22 mouse cellular contexts compared by ENCODE assay signal in the genomic region with DNA sequence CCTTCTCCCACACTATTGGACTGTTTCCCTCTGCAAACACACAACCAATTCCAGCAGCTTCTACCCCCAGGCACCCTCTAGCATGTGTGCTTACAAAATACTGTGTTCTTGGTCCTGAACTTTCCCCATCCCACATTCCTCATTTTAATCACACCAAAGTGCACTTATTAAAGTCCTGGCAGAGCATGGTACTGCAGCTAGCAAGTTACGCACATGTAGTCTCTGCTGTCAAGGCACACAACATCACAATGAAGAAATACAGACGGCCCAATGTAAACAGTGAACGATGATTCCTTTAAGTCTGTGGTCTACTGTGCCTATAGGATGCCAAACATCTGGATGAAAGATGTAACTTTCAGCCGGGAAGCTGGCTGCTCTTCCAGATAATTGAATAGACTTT.
DNase-seq lines count a peak whose midpoint lies in the region; ATAC-seq and TF ChIP-seq lines count a peak whose summit lies in the region.
"Had no signal": no experiment of that assay in that cellular context is flagged by ENCODE, and none has a peak within 500 bp of the region (broad histone marks: within the 10 kb centered on the region; RNA-seq: fewer than 3 reads in every experiment).

No protein-coding gene starts in this region.

- H3K4me2 ChIP-seq in embryonic facial prominence, embryonic 11.5 days (ENCODE audit: low read depth, low read length): no peak overlapping the region
- no peak overlapping the region for H3K4me2 ChIP-seq in lung, embryonic 14.5 days
- no peak overlapping the region for H3K4me2 ChIP-seq in embryonic facial prominence, embryonic 13.5 days
- no peak overlapping the region for H3K4me2 ChIP-seq in limb, embryonic 14.5 days (replicated peaks; ENCODE audit: low read depth, low read length, severe bottlenecking)
- H3K4me2 ChIP-seq in hindbrain, embryonic 13.5 days: no peak overlapping the region
- H3K4me2 ChIP-seq: midbrain, embryonic 11.5 days had no signal

- H3K36me3 ChIP-seq in embryonic facial prominence, embryonic 11.5 days (replicated peaks; ENCODE audit: control insufficient read depth, insufficient read depth, low read depth, low read length): no peaks in the 10 kb centered on the region
- no peaks in the 10 kb centered on the region for H3K36me3 ChIP-seq in embryonic facial prominence, embryonic 10.5 days (replicated peaks)
- no peaks in the 10 kb centered on the region for H3K36me3 ChIP-seq in lung, embryonic 14.5 days (ENCODE audit: insufficient read depth)
- no peaks in the 10 kb centered on the region for H3K36me3 ChIP-seq in embryonic facial prominence, embryonic 13.5 days
- H3K36me3 ChIP-seq in limb, embryonic 14.5 days (ENCODE audit: control insufficient read depth, insufficient read depth, low read length): no peaks in the 10 kb centered on the region
- H3K36me3 ChIP-seq in hindbrain, embryonic 13.5 days: no peaks in the 10 kb centered on the region

- H3K4me3 ChIP-seq in embryonic facial prominence, embryonic 11.5 days (ENCODE audit: low read depth, low read length): no peak overlapping the region
- H3K4me3 ChIP-seq in embryonic facial prominence, embryonic 10.5 days: no peak overlapping the region
- H3K4me3 ChIP-seq in lung, embryonic 14.5 days (ENCODE audit: low read depth, low read length): no peak overlapping the region
- no peak overlapping the region for H3K4me3 ChIP-seq in embryonic facial prominence, embryonic 13.5 days
- no peak overlapping the region for H3K4me3 ChIP-seq in limb, embryonic 14.5 days (replicated peaks; ENCODE audit: low read length)
- H3K4me3 ChIP-seq in hindbrain, embryonic 13.5 days: no peak overlapping the region
- H3K4me3 ChIP-seq: gastrocnemius, adult 2 months; heart, adult 2 months; left cerebral cortex, adult 2 months had no signal

- peak; percentile 70 for DNase-seq in embryonic facial prominence, embryonic 11.5 days (ENCODE audit: low spot score)
- DNase-seq in embryonic facial prominence, embryonic 10.5 days (ENCODE audit: low spot score): no peak
- DNase-seq in lung, embryonic 14.5 days: peak; percentile 83
- no peak for DNase-seq in lung, postnatal 4 days
- DNase-seq in limb, embryonic 14.5 days (ENCODE audit: low spot score): peak; percentile 78
- DNase-seq in neural tube, embryonic 10.5 days (ENCODE audit: extremely low spot score, low spot score): no peak
- DNase-seq: adrenal gland, postnatal 25 days; cerebellum, adult 11-12 months; cerebellum, postnatal 14 days; gastrocnemius, adult 2 months; heart, postnatal 36 days; left cerebral cortex, postnatal 4 days; retina, postnatal 1 day; thymus, postnatal 36 days had no signal

- H3K9ac ChIP-seq in embryonic facial prominence, embryonic 11.5 days (replicated peaks; ENCODE audit: low read length): no peak overlapping the region
- H3K9ac ChIP-seq in lung, embryonic 14.5 days: no peak overlapping the region
- no peak overlapping the region for H3K9ac ChIP-seq in embryonic facial prominence, embryonic 13.5 days
- no peak overlapping the region for H3K9ac ChIP-seq in limb, embryonic 14.5 days (ENCODE audit: low read depth, low read length, severe bottlenecking)
- no peak overlapping the region for H3K9ac ChIP-seq in hindbrain, embryonic 13.5 days
- H3K9ac ChIP-seq: liver, embryonic 14.5 days had no signal

- no peak for TF ChIP-seq POLR2A in limb, embryonic 14.5 days (IDR thresholded peaks at IDR 0.05; ENCODE audit: borderline replicate concordance, extremely low read depth, insufficient read depth, insufficient read length)

- WGBS in embryonic facial prominence, embryonic 11.5 days: 52% methylated on average over 4 of the region's 4 CpGs
- 68% methylated on average over 4 of the region's 4 CpGs for WGBS in embryonic facial prominence, embryonic 10.5 days
- 27% methylated on average over 4 of the region's 4 CpGs for WGBS in lung, embryonic 14.5 days
- WGBS in embryonic facial prominence, embryonic 13.5 days: 20% methylated on average over 4 of the region's 4 CpGs
- WGBS in limb, embryonic 14.5 days: 32% methylated on average over 4 of the region's 4 CpGs
- WGBS in hindbrain, embryonic 13.5 days: 90% methylated on average over 4 of the region's 4 CpGs

- H3K27me3 ChIP-seq in embryonic facial prominence, embryonic 11.5 days (ENCODE audit: control insufficient read depth, insufficient read depth, low read length): no peaks in the 10 kb centered on the region
- no peaks in the 10 kb centered on the region for H3K27me3 ChIP-seq in embryonic facial prominence, embryonic 10.5 days (replicated peaks; ENCODE audit: low read depth, poor library complexity, severe bottlenecking)
- no peaks in the 10 kb centered on the region for H3K27me3 ChIP-seq in lung, embryonic 14.5 days (ENCODE audit: insufficient read depth, low read length)
- H3K27me3 ChIP-seq in embryonic facial prominence, embryonic 13.5 days: no peaks in the 10 kb centered on the region
- H3K27me3 ChIP-seq in limb, embryonic 14.5 days (ENCODE audit: control insufficient read depth, insufficient read depth, low read length): no peaks in the 10 kb centered on the region
- no peaks in the 10 kb centered on the region for H3K27me3 ChIP-seq in hindbrain, embryonic 13.5 days

- peak; percentile 52; the same call in 1 of the 2 replicates for ATAC-seq in embryonic facial prominence, embryonic 11.5 days (replicated peaks; ENCODE audit: insufficient number of reproducible peaks, low FRiP score, low TSS enrichment, low read depth)
- ATAC-seq in lung, embryonic 14.5 days (ENCODE audit: insufficient read depth): peak; percentile 96
- ATAC-seq in embryonic facial prominence, embryonic 13.5 days (ENCODE audit: insufficient number of reproducible peaks, insufficient read depth, low FRiP score, low TSS enrichment, low read depth): peak; percentile 79; the same call in 1 of the 2 replicates
- peak; percentile 88 for ATAC-seq in limb, embryonic 14.5 days (ENCODE audit: low FRiP score, low read depth)
- no peak for ATAC-seq in hindbrain, embryonic 13.5 days (ENCODE audit: low FRiP score)
- ATAC-seq: CD4-positive, CD25-positive, alpha-beta regulatory T cell, adult 4 months; hindbrain, embryonic 16.5 days had no signal

- no peak overlapping the region for H3K27ac ChIP-seq in embryonic facial prominence, embryonic 11.5 days (replicated peaks; ENCODE audit: low read depth, low read length)
- H3K27ac ChIP-seq in embryonic facial prominence, embryonic 10.5 days (replicated peaks): no peak overlapping the region
- no peak overlapping the region for H3K27ac ChIP-seq in lung, embryonic 14.5 days (ENCODE audit: low read depth)
- no peak overlapping the region for H3K27ac ChIP-seq in embryonic facial prominence, embryonic 13.5 days
- H3K27ac ChIP-seq in limb, embryonic 14.5 days (replicated peaks; ENCODE audit: low read depth, low read length): no peak overlapping the region
- no peak overlapping the region for H3K27ac ChIP-seq in hindbrain, embryonic 13.5 days
- H3K27ac ChIP-seq: gastrocnemius, adult 2 months; heart, adult 2 months; left cerebral cortex, adult 2 months; liver, embryonic 14.5 days had no signal

- TF ChIP-seq CTCF in lung, embryonic 14.5 days (IDR thresholded peaks at IDR 0.05; ENCODE audit: low read depth): peak; percentile 57

- no peaks in the 10 kb centered on the region for H3K4me1 ChIP-seq in embryonic facial prominence, embryonic 11.5 days (ENCODE audit: control insufficient read depth, insufficient read depth, low read length)
- H3K4me1 ChIP-seq in embryonic facial prominence, embryonic 10.5 days: no peaks in the 10 kb centered on the region
- H3K4me1 ChIP-seq in lung, embryonic 14.5 days (ENCODE audit: insufficient read depth): no peaks in the 10 kb centered on the region
- peaks cover 21% of the 10 kb centered on the region for H3K4me1 ChIP-seq in embryonic facial prominence, embryonic 13.5 days
- H3K4me1 ChIP-seq in limb, embryonic 14.5 days (ENCODE audit: control insufficient read depth, insufficient read depth, low read length): peaks cover 11% of the 10 kb centered on the region
- H3K4me1 ChIP-seq in hindbrain, embryonic 13.5 days (replicated peaks): no peaks in the 10 kb centered on the region

- H3K9me3 ChIP-seq in embryonic facial prominence, embryonic 11.5 days (replicated peaks; ENCODE audit: control insufficient read depth, low read length): no peaks in the 10 kb centered on the region
- H3K9me3 ChIP-seq in embryonic facial prominence, embryonic 10.5 days: no peaks in the 10 kb centered on the region
- H3K9me3 ChIP-seq in lung, embryonic 14.5 days (ENCODE audit: low read depth, low read length): no peaks in the 10 kb centered on the region
- no peaks in the 10 kb centered on the region for H3K9me3 ChIP-seq in embryonic facial prominence, embryonic 13.5 days
- no peaks in the 10 kb centered on the region for H3K9me3 ChIP-seq in limb, embryonic 14.5 days (ENCODE audit: control insufficient read depth, low read length)
- H3K9me3 ChIP-seq in hindbrain, embryonic 13.5 days: no peaks in the 10 kb centered on the region

Comparison
In these comparisons a context has a peak if more than half of its experiments do, and no peak if none do; other contexts are left out.
1. DNase-seq: peak in embryonic facial prominence, embryonic 11.5 days (single experiment), lung, embryonic 14.5 days (single experiment) and limb, embryonic 14.5 days (single experiment); none in embryonic facial prominence, embryonic 10.5 days (single experiment), lung, postnatal 4 days (0 of 2) and neural tube, embryonic 10.5 days (single experiment).